Mouse (Mus musculus) midbrain, embryonic 12.5 days (tissue): ENCODE measurements at regions not wholly inside any gene's neighbourhood (a gene's known extent, or its start where the extent isn't known, plus 50 kb on each side); places are given as distances from the start of the nearest gene placed in this dataset.

Experiments used
- ATAC-seq: fragments of 200-750 bp; cut with Nextera tagmentation; 2 replicates; pipeline ENCODE4 v1.8.0; 2017; ENCODE audit warnings: low read depth, moderate TSS enrichment, moderate library complexity; ENCODE audit not compliant: low FRiP score
- H3K27ac ChIP-seq: fragments of 300-500 bp; sonication (generic); replicated peaks from 2 replicates; pipeline ENCODE4 v1.5.1; 2016; ENCODE audit warnings: mild to moderate bottlenecking
- H3K27me3 ChIP-seq: fragments of 300-500 bp; sonication (generic); 2 replicates; pipeline ENCODE4 v1.6.1; 2016; ENCODE audit warnings: mild to moderate bottlenecking
- H3K36me3 ChIP-seq: fragments of 300-500 bp; sonication (generic); 2 replicates; pipeline ENCODE4 v1.6.1; 2016
- H3K4me1 ChIP-seq: fragments of 300-500 bp; sonication (generic); 2 replicates; pipeline ENCODE4 v1.6.1; 2016
- H3K4me2 ChIP-seq: fragments of 300-500 bp; sonication (generic); replicated peaks from 2 replicates; pipeline ENCODE4 v1.6.1; 2016; ENCODE audit warnings: mild to moderate bottlenecking, moderate library complexity
- H3K4me3 ChIP-seq: fragments of 300-500 bp; sonication (generic); 2 replicates; pipeline ENCODE4 v1.5.1; 2016; ENCODE audit warnings: mild to moderate bottlenecking
- H3K9ac ChIP-seq: fragments of 300-500 bp; sonication (generic); replicated peaks from 2 replicates; pipeline ENCODE4 v1.6.1; 2016; ENCODE audit warnings: mild to moderate bottlenecking, moderate library complexity
- H3K9me3 ChIP-seq: fragments of 300-500 bp; sonication (generic); 2 replicates; pipeline ENCODE4 v1.6.1; 2016; ENCODE audit warnings: mild to moderate bottlenecking
- WGBS: fragments of 180-500 bp; shearing (Covaris S2); methylation state at CpG from one replicate; pipeline ENCODE4 v1.1.7; 2016; 5-methylcytosine and 5-hydroxymethylcytosine counted together

- ATAC-seq = no peak
- 81% methylated on average over 2 of the region's 2 CpGs for WGBS
- Histone ChIP-seq H3K9ac (no peak overlapping the region), H3K27me3 (no peaks in the 10 kb centered on the region), H3K4me2 (no peak overlapping the region), H3K36me3 (no peaks in the 10 kb centered on the region), H3K4me3 (no peak overlapping the region), H3K9me3 (no peaks in the 10 kb centered on the region; the same call in 1 of the 2 replicates), H3K27ac (no peak overlapping the region), H3K4me1 (no peaks in the 10 kb centered on the region)
These were observed 442.0 kb downstream of the Defb40 start for GRCm38 (mm10) chr8:18536059-18536458.

- Histone ChIP-seq H3K27ac (no peak overlapping the region), H3K4me1 (no peaks in the 10 kb centered on the region), H3K27me3 (no peaks in the 10 kb centered on the region), H3K36me3 (no peaks in the 10 kb centered on the region), H3K4me3 (no peak overlapping the region), H3K4me2 (no peak overlapping the region), H3K9me3 (no peaks in the 10 kb centered on the region), H3K9ac (no peak overlapping the region)
- 95% methylated on average over 6 of the region's 6 CpGs for WGBS
- ATAC-seq = no peak
These were observed 449.9 kb downstream of the Defb40 start for GRCm38 (mm10) chr8:18528120-18528519.

- no peaks in the 10 kb centered on the region for H3K27me3 ChIP-seq
- H3K9me3 ChIP-seq = no peaks in the 10 kb centered on the region
- 63% methylated on average over 2 of the region's 2 CpGs for WGBS
- no peak overlapping the region for H3K27ac ChIP-seq
- H3K4me3 ChIP-seq = no peak overlapping the region
- no peaks in the 10 kb centered on the region for H3K36me3 ChIP-seq
- H3K4me2 ChIP-seq = no peak overlapping the region
- no peak overlapping the region for H3K9ac ChIP-seq
- H3K4me1 ChIP-seq = no peaks in the 10 kb centered on the region
- no peak for ATAC-seq
These were observed 465.6 kb downstream of the Defb40 start for GRCm38 (mm10) chr8:18512409-18512808.

- Histone ChIP-seq H3K9me3 (no peaks in the 10 kb centered on the region), H3K4me1 (no peaks in the 10 kb centered on the region), H3K4me2 (no peak overlapping the region), H3K27me3 (no peaks in the 10 kb centered on the region), H3K27ac (no peak overlapping the region), H3K9ac (no peak overlapping the region), H3K36me3 (no peaks in the 10 kb centered on the region), H3K4me3 (no peak overlapping the region)
- ATAC-seq = no peak
- WGBS = 86% methylated on average over 13 of the region's 13 CpGs
These were observed 471.7 kb downstream of the Defb40 start for GRCm38 (mm10) chr8:18506158-18507022.

- H3K4me2 ChIP-seq = no peak overlapping the region
- no peaks in the 10 kb centered on the region for H3K4me1 ChIP-seq
- no peak for ATAC-seq
- no peaks in the 10 kb centered on the region for H3K36me3 ChIP-seq
- H3K4me3 ChIP-seq = no peak overlapping the region
- H3K27me3 ChIP-seq = no peaks in the 10 kb centered on the region
- WGBS = 88% methylated on average over 5 of the region's 5 CpGs
- H3K9me3 ChIP-seq = no peaks in the 10 kb centered on the region
- no peak overlapping the region for H3K27ac ChIP-seq
- no peak overlapping the region for H3K9ac ChIP-seq
These were observed 487.4 kb downstream of the Defb40 start for GRCm38 (mm10) chr8:18490620-18491019.

GRCm38 (mm10) chr8:18480081-18480480 lies 498.0 kb downstream of the Defb40 start:
- Histone ChIP-seq H3K27ac (no peak overlapping the region), H3K4me3 (no peak overlapping the region), H3K27me3 (no peaks in the 10 kb centered on the region), H3K9me3 (no peaks in the 10 kb centered on the region), H3K9ac (no peak overlapping the region), H3K4me2 (no peak overlapping the region), H3K36me3 (no peaks in the 10 kb centered on the region), H3K4me1 (no peaks in the 10 kb centered on the region)
- no peak for ATAC-seq
- 87% methylated on average over 3 of the region's 3 CpGs for WGBS

- ATAC-seq = no peak
- no peak overlapping the region for H3K4me3 ChIP-seq
- no peak overlapping the region for H3K27ac ChIP-seq
- no peaks in the 10 kb centered on the region for H3K9me3 ChIP-seq
- no peaks in the 10 kb centered on the region for H3K27me3 ChIP-seq
- H3K36me3 ChIP-seq = no peaks in the 10 kb centered on the region
- H3K4me1 ChIP-seq = no peaks in the 10 kb centered on the region
- 90% methylated on average over 4 of the region's 4 CpGs for WGBS
- no peak overlapping the region for H3K4me2 ChIP-seq
- H3K9ac ChIP-seq = no peak overlapping the region
These were observed 499.9 kb downstream of the Defb40 start for GRCm38 (mm10) chr8:18478166-18478565.

GRCm38 (mm10) chr8:18467511-18467910 lies 510.5 kb downstream of the Defb40 start:
- WGBS = 83% methylated on average over 7 of the region's 7 CpGs
- no peak for ATAC-seq

GRCm38 (mm10) chr8:18460609-18461008 lies 517.4 kb downstream of the Defb40 start:
- Histone ChIP-seq H3K9me3 (no peaks in the 10 kb centered on the region), H3K4me2 (no peak overlapping the region), H3K27me3 (no peaks in the 10 kb centered on the region), H3K9ac (no peak overlapping the region), H3K36me3 (no peaks in the 10 kb centered on the region), H3K4me3 (no peak overlapping the region), H3K4me1 (no peaks in the 10 kb centered on the region), H3K27ac (no peak overlapping the region)
- 72% methylated on average over 4 of the region's 4 CpGs for WGBS
- ATAC-seq = no peak

More at GRCm38 (mm10) chr8:18467511-18467910, 510.5 kb downstream of the Defb40 start:
- no peaks in the 10 kb centered on the region for H3K9me3 ChIP-seq
- no peaks in the 10 kb centered on the region for H3K4me1 ChIP-seq
- no peak overlapping the region for H3K27ac ChIP-seq
- H3K9ac ChIP-seq = no peak overlapping the region
- H3K36me3 ChIP-seq = no peaks in the 10 kb centered on the region
- H3K4me3 ChIP-seq = no peak overlapping the region
- no peaks in the 10 kb centered on the region for H3K27me3 ChIP-seq
- no peak overlapping the region for H3K4me2 ChIP-seq

- no peak for ATAC-seq
- Histone ChIP-seq H3K4me2 (no peak overlapping the region), H3K9ac (no peak overlapping the region), H3K4me3 (no peak overlapping the region), H3K27me3 (no peaks in the 10 kb centered on the region), H3K27ac (no peak overlapping the region), H3K4me1 (no peaks in the 10 kb centered on the region), H3K9me3 (no peaks in the 10 kb centered on the region), H3K36me3 (no peaks in the 10 kb centered on the region)
- 93% methylated on average over 6 of the region's 6 CpGs for WGBS
These were observed 520.6 kb downstream of the Defb40 start for GRCm38 (mm10) chr8:18457470-18457869.

GRCm38 (mm10) chr8:18449015-18449414 lies 529.0 kb downstream of the Defb40 start:
- Histone ChIP-seq H3K9ac (no peak overlapping the region), H3K4me1 (no peaks in the 10 kb centered on the region), H3K27me3 (no peaks in the 10 kb centered on the region), H3K4me2 (no peak overlapping the region), H3K36me3 (no peaks in the 10 kb centered on the region), H3K27ac (no peak overlapping the region), H3K4me3 (no peak overlapping the region), H3K9me3 (no peaks in the 10 kb centered on the region)
- 79% methylated on average over 3 of the region's 3 CpGs for WGBS
- ATAC-seq = no peak

- Histone ChIP-seq H3K4me2 (no peak overlapping the region), H3K9ac (no peak overlapping the region), H3K36me3 (no peaks in the 10 kb centered on the region), H3K27me3 (no peaks in the 10 kb centered on the region), H3K4me3 (no peak overlapping the region), H3K27ac (no peak overlapping the region), H3K9me3 (no peaks in the 10 kb centered on the region), H3K4me1 (no peaks in the 10 kb centered on the region)
- 67% methylated on average over 3 of the region's 3 CpGs for WGBS
- ATAC-seq = no peak
These were observed 535.8 kb downstream of the Defb40 start for GRCm38 (mm10) chr8:18442212-18442611.

- Histone ChIP-seq H3K27ac (no peak overlapping the region), H3K4me3 (no peak overlapping the region), H3K4me1 (no peaks in the 10 kb centered on the region), H3K9ac (no peak overlapping the region), H3K27me3 (no peaks in the 10 kb centered on the region), H3K4me2 (no peak overlapping the region), H3K9me3 (0 out of 2 replicates have a peak, but pooled peaks cover 3% of the 10 kb centered on the region), H3K36me3 (no peaks in the 10 kb centered on the region)
- WGBS = 90% methylated on average over 5 of the region's 5 CpGs
- no peak for ATAC-seq
These were observed 555.2 kb downstream of the Defb40 start for GRCm38 (mm10) chr8:18422846-18423245.
